Mouse (Mus musculus) ES-Bruce4 (cell line): ENCODE data around the gene Hsf4.

Source experiments
- CTCF ChIP-seq: IDR thresholded peaks from one replicate; pipeline ENCODE4 v1.8.1; 2011; ENCODE audit warnings: low read depth, low read length
- EP300 ChIP-seq: IDR thresholded peaks from 2 replicates; pipeline ENCODE4 v1.6.1; 2011; ENCODE audit warnings: low read depth, low read length; ENCODE audit not compliant: insufficient read depth
- POLR2A ChIP-seq: IDR thresholded peaks from one replicate; pipeline ENCODE4 v1.8.1; 2011; ENCODE audit warnings: low read length; ENCODE audit not compliant: insufficient read depth

DNA sequence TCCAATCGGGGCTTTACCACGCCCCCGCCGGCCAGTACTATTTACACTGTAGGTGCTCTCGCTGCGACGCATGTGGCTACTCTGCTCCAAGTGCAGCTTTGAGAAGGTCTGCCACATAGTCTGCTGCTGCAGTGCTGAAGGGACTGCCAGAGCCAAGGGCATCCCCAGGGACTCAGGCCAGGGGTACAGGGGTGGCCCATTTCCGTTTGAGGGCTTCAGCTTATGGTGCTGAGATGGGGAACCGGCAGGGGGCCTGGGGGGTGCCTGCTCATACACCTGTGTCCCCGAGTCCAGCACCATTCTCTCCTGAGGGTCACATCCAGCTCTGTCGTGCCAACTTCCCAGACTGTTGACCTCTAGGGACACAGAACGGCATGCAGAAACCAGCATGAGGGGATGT is 15.9 kb downstream of the Hsf4 start:
- TF ChIP-seq CTCF (no peak), POLR2A (no peak), EP300 (no peak)
